Mouse (Mus musculus) cerebral cortex, adult 2 months (tissue): ENCODE data around the gene Mcfd2.

Experiments
- WGBS: fragments of 180-500 bp; shearing (Covaris S2); methylation state at CpG from one replicate; pipeline ENCODE4 v1.1.7; 2018; 5-methylcytosine and 5-hydroxymethylcytosine counted together

The Mcfd2 gene

GRCm38 (mm10) chr17:87265792-87266186 is at the start of gene Mcfd2:
Gene Mcfd2, minus strand, starts transcription at chr17:87265935.
- WGBS = 1% methylated on average over 41 of the region's 41 CpGs

GRCm38 (mm10) chr17:87315021-87315531 is 49.3 kb upstream of the Mcfd2 start:
- WGBS = 7% methylated on average over 9 of the region's 9 CpGs

- WGBS = 55% methylated on average over 5 of the region's 5 CpGs
Measured at GRCm38 (mm10) chr17:87314530-87314946, 48.8 kb upstream of the Mcfd2 start.

GRCm38 (mm10) chr17:87314121-87314520 is 48.4 kb upstream of the Mcfd2 start:
- 82% methylated on average over 8 of the region's 8 CpGs for WGBS

GRCm38 (mm10) chr17:87312924-87313870 is 47.5 kb upstream of the Mcfd2 start:
- 49% methylated on average over 18 of the region's 18 CpGs for WGBS

GRCm38 (mm10) chr17:87312351-87312750 is 46.6 kb upstream of the Mcfd2 start:
- WGBS = 84% methylated on average over 12 of the region's 12 CpGs

GRCm38 (mm10) chr17:87310497-87310896 is 44.8 kb upstream of the Mcfd2 start:
- WGBS = 94% methylated on average over 7 of the region's 7 CpGs

GRCm38 (mm10) chr17:87309073-87309788 is 43.5 kb upstream of the Mcfd2 start:
- WGBS = 86% methylated on average over 12 of the region's 12 CpGs

GRCm38 (mm10) chr17:87306746-87307145 is 41.0 kb upstream of the Mcfd2 start:
- WGBS = 79% methylated on average over 8 of the region's 8 CpGs

GRCm38 (mm10) chr17:87305065-87305464 is 39.3 kb upstream of the Mcfd2 start:
- 60% methylated on average over 8 of the region's 8 CpGs for WGBS

GRCm38 (mm10) chr17:87304151-87304894 is 38.6 kb upstream of the Mcfd2 start:
- WGBS = 82% methylated on average over 11 of the region's 11 CpGs

GRCm38 (mm10) chr17:87302014-87302794 is 36.5 kb upstream of the Mcfd2 start:
- WGBS = 66% methylated on average over 13 of the region's 13 CpGs

- 73% methylated on average over 9 of the region's 9 CpGs for WGBS
Measured at GRCm38 (mm10) chr17:87301607-87302006, 35.9 kb upstream of the Mcfd2 start.

- 84% methylated on average over 10 of the region's 10 CpGs for WGBS
Measured at GRCm38 (mm10) chr17:87300340-87300739, 34.6 kb upstream of the Mcfd2 start.

- 82% methylated on average over 6 of the region's 6 CpGs for WGBS
Measured at GRCm38 (mm10) chr17:87298944-87299343, 33.2 kb upstream of the Mcfd2 start.

GRCm38 (mm10) chr17:87296701-87297100 is 31.0 kb upstream of the Mcfd2 start:
- WGBS = 100% methylated on average over 1 of the region's 1 CpGs

GRCm38 (mm10) chr17:87295738-87296137 is 30.0 kb upstream of the Mcfd2 start:
- 75% methylated on average over 7 of the region's 7 CpGs for WGBS

GRCm38 (mm10) chr17:87293125-87293524 is 27.4 kb upstream of the Mcfd2 start:
- WGBS = 95% methylated on average over 5 of the region's 5 CpGs

GRCm38 (mm10) chr17:87291782-87292181 is 26.0 kb upstream of the Mcfd2 start:
- WGBS = 86% methylated on average over 5 of the region's 5 CpGs

- 94% methylated on average over 7 of the region's 7 CpGs for WGBS
Measured at GRCm38 (mm10) chr17:87291037-87291436, 25.3 kb upstream of the Mcfd2 start.

- WGBS = 84% methylated on average over 5 of the region's 5 CpGs
Measured at GRCm38 (mm10) chr17:87289367-87289766, 23.6 kb upstream of the Mcfd2 start.
